Mouse (Mus musculus) lung, adult 2 months (tissue): Measurements from ENCODE around the gene Adamtsl5.

ENCODE experiments used
- CTCF ChIP-seq: fragments of 200-500 bp; IDR thresholded peaks from 2 replicates; pipeline ENCODE4 v1.5.1; 2011; ENCODE audit warnings: mild to moderate bottlenecking, low read length, control low read depth; ENCODE audit not compliant: insufficient read depth
- POLR2A ChIP-seq: fragments of 200-500 bp; IDR thresholded peaks from 2 replicates; pipeline ENCODE4 v1.6.1; 2011; ENCODE audit warnings: low read depth, mild to moderate bottlenecking, control low read depth, low read length, borderline replicate concordance; ENCODE audit errors: extremely low read depth

- TF ChIP-seq CTCF (no peak), POLR2A (no peak)
These were observed 16.3 kb downstream of the Adamtsl5 start for GRCm38 (mm10) chr10:80331636-80332524.
